Mouse (Mus musculus): ENCODE results near the gene Ctnnbl1. TPM values are rescaled to one million over a fixed set of nuclear protein-coding genes. Genes with fewer than 3 reads are reported as not detected.
A peak's percentile ranks its signal among the peaks of the same experiment; 100 is the strongest.

Ctnnbl1 gene
- 98.3 and 110 TPM in 2 replicates for polyA plus RNA-seq (2014; fragmentation: Nextera tagmentation; extraction: Ambion mirVana)

DNA sequence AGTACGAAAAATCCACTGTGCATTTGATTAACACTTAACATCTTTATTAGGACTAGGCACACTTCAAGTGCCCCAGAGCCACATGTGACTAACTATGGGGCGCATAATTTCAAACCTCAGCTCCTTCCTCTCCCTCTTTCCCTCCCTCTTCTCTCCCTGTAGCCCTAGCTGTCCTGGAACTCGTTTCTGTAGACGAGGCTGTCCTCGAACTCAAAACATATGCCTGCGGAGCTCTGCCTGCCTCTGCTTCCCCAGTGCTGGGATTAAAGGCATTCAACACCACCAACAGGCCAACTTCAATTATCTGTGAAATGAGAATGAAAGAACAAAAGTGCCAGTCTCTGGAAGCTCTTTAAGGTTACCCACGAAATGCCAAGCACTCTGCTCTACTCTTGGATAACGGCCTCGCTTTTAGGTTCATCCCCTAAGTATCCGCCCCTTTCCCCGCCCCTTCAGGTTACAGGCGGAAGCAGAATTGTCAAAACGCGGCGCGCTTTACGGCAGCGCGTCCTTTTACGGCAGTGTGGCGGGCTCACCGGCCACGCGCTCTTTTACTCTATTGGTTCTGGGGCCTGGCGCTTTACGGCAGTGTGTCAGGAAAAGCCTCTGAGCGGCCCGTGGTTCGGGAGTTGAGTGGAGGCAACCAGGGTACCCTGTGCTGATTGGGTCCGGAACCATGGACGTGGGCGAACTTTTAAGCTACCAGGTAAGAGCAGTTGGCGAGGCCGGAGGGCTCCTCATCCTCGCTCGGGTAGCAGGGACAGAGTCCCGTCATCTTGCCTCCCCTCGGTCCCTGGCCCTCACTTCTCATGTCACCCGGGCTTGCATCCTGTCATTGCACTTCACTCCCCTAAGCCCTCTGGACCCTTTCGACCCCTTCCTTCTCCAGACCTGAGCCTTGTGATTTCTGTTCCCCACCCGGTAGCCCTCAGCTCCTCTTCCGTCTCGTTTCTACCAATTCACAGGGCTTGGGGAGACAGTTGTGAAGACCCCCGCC, at the start of gene Ctnnbl1:
Ctnnbl1 (plus strand) TSS at position 548 of the 997 bp plus-strand sequence.
- peak within 1 kb of the TSS; percentile 71 for H3K9ac ChIP-seq (ENCODE audit: low read length)

DNA sequence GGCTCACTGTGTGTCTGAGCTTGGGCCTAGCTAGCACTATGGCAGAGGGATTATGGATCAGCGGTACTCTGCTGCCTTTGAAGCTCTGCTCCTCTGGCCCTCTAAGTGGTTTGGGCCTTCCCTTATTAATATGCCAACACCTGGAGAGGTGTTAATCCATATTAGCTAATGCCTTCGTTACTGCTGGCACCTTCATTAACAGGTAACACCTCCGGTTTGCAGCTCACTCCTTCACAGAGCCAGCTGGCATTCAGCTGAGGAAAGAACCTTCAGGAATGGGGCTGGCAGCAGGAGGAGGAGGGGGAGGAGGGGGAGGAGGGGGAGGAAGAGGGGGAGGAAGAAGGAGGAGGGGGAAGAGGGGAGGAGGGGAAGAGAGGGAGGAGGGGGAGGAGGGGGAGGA, 49.7 kb upstream of the Ctnnbl1 start:
- ATAC-seq (replicated peaks; ENCODE audit: low FRiP score) = no peak
- H3K36me3 ChIP-seq (ENCODE audit: control insufficient read depth, insufficient read depth, low read length) = no peaks in the 10 kb centered on the region
- 50% methylated on average over 3 of the region's 3 CpGs for WGBS
- peaks cover 15% of the 10 kb centered on the region for H3K4me1 ChIP-seq (replicated peaks; ENCODE audit: control insufficient read depth, insufficient read depth, low read length)
- H3K9me3 ChIP-seq (ENCODE audit: control insufficient read depth, low read length) = no peaks in the 10 kb centered on the region
- no peak overlapping the region for H3K4me2 ChIP-seq (ENCODE audit: low read depth, low read length, severe bottlenecking)
- H3K27ac ChIP-seq (ENCODE audit: low read depth, low read length) = no peak overlapping the region
- no peak for DNase-seq (ENCODE audit: low spot score)
- no peak overlapping the region for H3K9ac ChIP-seq (ENCODE audit: low read length)
- H3K27me3 ChIP-seq (ENCODE audit: control insufficient read depth, insufficient read depth, low read length) = peaks cover 8% of the 10 kb centered on the region
- H3K4me3 ChIP-seq (ENCODE audit: low read depth, low read length) = no peak overlapping the region

More for the DNA sequence above, at the start of gene Ctnnbl1:
- H3K4me3 ChIP-seq (ENCODE audit: low read depth, low read length) = peak within 1 kb of the TSS; percentile 88
- H3K27ac ChIP-seq (ENCODE audit: low read depth, low read length) = no peak within 1 kb of the TSS
- ATAC-seq (replicated peaks; ENCODE audit: low FRiP score) = peak; percentile 93
- no peaks in the 10 kb centered on the region for H3K9me3 ChIP-seq (ENCODE audit: control insufficient read depth, low read length)
- H3K4me1 ChIP-seq (replicated peaks; ENCODE audit: control insufficient read depth, insufficient read depth, low read length) = no peaks in the 10 kb centered on the region; the same call in 1 of the 2 replicates
- no peaks in the 10 kb centered on the region for H3K27me3 ChIP-seq (ENCODE audit: control insufficient read depth, insufficient read depth, low read length)
- peak within 1 kb of the TSS; percentile 74 for H3K4me2 ChIP-seq (ENCODE audit: low read depth, low read length, severe bottlenecking)
- H3K36me3 ChIP-seq (ENCODE audit: control insufficient read depth, insufficient read depth, low read length) = no peaks in the 10 kb centered on the region
- peak; percentile 99 for DNase-seq (ENCODE audit: low spot score)
- 12% methylated on average over 44 of the region's 44 CpGs for WGBS

DNA sequence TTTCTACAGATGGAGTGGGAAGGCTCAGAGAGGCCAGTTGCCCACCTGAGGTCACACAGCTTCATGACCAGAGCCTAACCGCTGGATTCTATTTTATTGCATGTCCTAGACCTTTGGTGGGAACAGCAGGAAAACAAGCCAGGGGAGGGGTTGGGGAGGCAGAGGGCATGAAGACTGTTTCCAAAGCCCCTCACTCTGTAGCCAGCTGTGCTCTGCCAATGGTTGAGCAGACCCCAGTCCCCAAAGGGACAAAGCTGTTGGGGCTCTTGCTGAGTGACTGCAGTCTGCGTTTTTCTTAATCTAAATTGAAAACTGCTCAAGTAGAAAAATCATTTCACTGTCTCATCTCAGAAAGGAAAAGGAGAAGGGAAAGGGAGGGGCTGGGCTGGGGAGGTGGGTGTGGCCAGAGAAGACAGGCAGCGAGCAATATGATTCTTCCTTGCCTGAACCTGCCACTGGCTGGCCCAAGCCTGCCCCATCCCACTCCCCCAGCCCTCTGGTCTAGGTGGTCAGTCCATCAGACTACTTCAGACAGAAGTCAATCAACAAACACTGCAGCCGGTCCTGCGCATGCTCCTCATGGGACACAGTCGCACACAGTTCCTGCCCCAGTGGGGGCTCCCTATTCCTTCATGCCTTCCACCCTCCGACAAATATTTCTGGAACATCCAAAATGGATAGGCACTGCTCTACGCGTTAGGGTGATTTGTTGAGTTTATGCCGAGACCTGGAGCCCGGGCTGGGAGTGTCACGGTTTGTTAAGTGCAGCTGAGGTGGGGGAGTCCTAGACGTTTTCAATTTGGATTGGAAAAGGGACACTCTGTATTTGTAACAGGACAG, 45.7 kb upstream of the Ctnnbl1 start:
- Histone ChIP-seq H3K4me3 (ENCODE audit: low read depth, low read length) (no peak overlapping the region), H3K9me3 (ENCODE audit: control insufficient read depth, low read length) (no peaks in the 10 kb centered on the region), H3K27me3 (ENCODE audit: control insufficient read depth, insufficient read depth, low read length) (peaks cover 11% of the 10 kb centered on the region), H3K36me3 (ENCODE audit: control insufficient read depth, insufficient read depth, low read length) (no peaks in the 10 kb centered on the region), H3K4me1 (replicated peaks; ENCODE audit: control insufficient read depth, insufficient read depth, low read length) (peaks cover 20% of the 10 kb centered on the region), H3K4me2 (ENCODE audit: low read depth, low read length, severe bottlenecking) (no peak overlapping the region), H3K9ac (ENCODE audit: low read length) (no peak overlapping the region), H3K27ac (ENCODE audit: low read depth, low read length) (0 out of 2 replicates have a peak overlapping the region, but pooled peaks have one; percentile 18)
- DNase-seq (ENCODE audit: low spot score) (peak; percentile 65), ATAC-seq (replicated peaks; ENCODE audit: low FRiP score) (peak; percentile 55)
- WGBS = 55% methylated on average over 13 of the region's 13 CpGs

DNA sequence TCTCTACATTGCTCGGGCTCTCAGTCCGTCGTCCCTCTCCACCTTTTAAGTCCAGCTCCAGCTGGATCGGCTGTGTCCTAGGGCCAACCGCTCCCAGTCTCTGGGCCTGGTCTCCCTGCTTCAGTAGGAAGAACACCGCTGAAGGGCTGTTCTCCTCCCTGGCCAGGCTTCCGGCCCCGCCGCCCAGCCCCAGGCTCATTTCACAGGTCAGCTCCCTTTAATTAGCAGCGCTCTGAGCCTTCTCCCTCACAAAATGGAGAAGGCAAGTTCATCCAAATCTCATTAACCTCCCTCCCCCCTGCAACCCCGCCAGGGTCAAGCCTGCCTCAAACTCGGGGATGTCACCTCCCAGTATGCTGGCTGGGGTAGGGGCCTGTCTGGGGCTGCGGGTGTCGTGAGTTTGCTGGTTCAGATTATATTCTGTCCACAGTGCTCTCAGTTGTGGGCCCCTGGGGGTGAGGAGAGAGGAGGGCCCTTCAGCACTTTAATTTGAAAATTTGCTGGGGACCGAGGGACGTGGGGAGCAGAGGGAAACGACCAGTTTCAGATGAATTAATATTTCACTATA, 44.8 kb upstream of the Ctnnbl1 start:
- peak; percentile 8; the same call in 1 of the 2 replicates for ATAC-seq (replicated peaks; ENCODE audit: low FRiP score)
- peak overlapping the region; percentile 21; the same call in 1 of the 2 replicates for H3K4me2 ChIP-seq (ENCODE audit: low read depth, low read length, severe bottlenecking)
- H3K4me1 ChIP-seq (replicated peaks; ENCODE audit: control insufficient read depth, insufficient read depth, low read length) = peaks cover 24% of the 10 kb centered on the region
- no peak overlapping the region for H3K4me3 ChIP-seq (ENCODE audit: low read depth, low read length)
- no peaks in the 10 kb centered on the region for H3K36me3 ChIP-seq (ENCODE audit: control insufficient read depth, insufficient read depth, low read length)
- H3K27me3 ChIP-seq (ENCODE audit: control insufficient read depth, insufficient read depth, low read length) = peaks cover 11% of the 10 kb centered on the region
- WGBS = 10% methylated on average over 17 of the region's 17 CpGs
- peak; percentile 76 for DNase-seq (ENCODE audit: low spot score)
- H3K9ac ChIP-seq (ENCODE audit: low read length) = peak overlapping the region; percentile 29
- H3K27ac ChIP-seq (ENCODE audit: low read depth, low read length) = no peak overlapping the region
- H3K9me3 ChIP-seq (ENCODE audit: control insufficient read depth, low read length) = no peaks in the 10 kb centered on the region

DNA sequence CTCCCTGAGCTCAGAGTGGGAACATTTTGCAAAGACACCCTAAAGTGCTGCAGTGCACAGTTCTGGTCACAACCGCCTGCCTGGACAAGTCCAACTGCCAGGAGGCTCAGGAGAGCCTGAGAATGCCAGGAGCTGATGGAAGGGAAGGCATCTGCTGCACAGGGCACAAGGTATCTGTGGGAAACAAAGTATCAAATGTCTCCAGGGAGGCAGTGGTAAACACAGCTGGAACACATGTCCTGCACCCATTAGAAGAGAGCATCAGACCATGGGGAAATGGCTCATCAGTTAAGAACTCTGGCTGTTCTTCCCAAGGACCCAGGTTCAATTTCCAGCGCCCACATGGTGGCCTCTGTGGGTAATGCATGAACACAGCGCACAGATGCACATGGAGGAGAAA, 43.6 kb upstream of the Ctnnbl1 start:
- H3K4me2 ChIP-seq (ENCODE audit: low read depth, low read length, severe bottlenecking) = no peak overlapping the region
- H3K9me3 ChIP-seq (ENCODE audit: control insufficient read depth, low read length) = no peaks in the 10 kb centered on the region
- ATAC-seq (replicated peaks; ENCODE audit: low FRiP score) (no peak), DNase-seq (ENCODE audit: low spot score) (no peak)
- 83% methylated on average over 3 of the region's 3 CpGs for WGBS
- no peak overlapping the region for H3K4me3 ChIP-seq (ENCODE audit: low read depth, low read length)
- H3K36me3 ChIP-seq (ENCODE audit: control insufficient read depth, insufficient read depth, low read length) = no peaks in the 10 kb centered on the region
- H3K4me1 ChIP-seq (replicated peaks; ENCODE audit: control insufficient read depth, insufficient read depth, low read length) = peaks cover 25% of the 10 kb centered on the region
- H3K27me3 ChIP-seq (ENCODE audit: control insufficient read depth, insufficient read depth, low read length) = peaks cover 9% of the 10 kb centered on the region
- H3K27ac ChIP-seq (ENCODE audit: low read depth, low read length) = no peak overlapping the region
- no peak overlapping the region for H3K9ac ChIP-seq (ENCODE audit: low read length)

DNA sequence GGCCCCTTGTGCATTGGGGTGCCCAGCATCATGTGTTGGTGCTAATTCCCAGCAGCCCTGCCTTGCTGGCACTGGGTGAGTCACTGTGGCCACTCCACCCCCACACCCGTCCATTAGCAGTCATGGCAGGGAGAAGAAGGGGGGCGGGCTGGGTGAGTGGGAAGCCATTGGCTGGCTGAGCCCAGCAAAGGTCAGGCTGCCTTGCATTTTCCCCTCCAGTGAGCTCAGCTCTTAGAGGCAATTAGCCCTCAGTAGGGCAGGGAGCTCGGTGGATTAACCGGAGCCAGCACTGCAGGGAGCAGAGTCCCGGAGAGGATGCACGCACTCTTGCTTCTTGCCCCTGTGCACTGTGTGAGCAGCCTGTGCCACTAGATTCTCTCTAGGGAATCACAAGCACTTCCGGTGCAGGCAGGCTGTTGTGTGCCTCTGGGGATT, 40.9 kb upstream of the Ctnnbl1 start:
- Histone ChIP-seq H3K4me1 (replicated peaks; ENCODE audit: control insufficient read depth, insufficient read depth, low read length) (peaks cover 25% of the 10 kb centered on the region), H3K9ac (ENCODE audit: low read length) (no peak overlapping the region), H3K4me2 (ENCODE audit: low read depth, low read length, severe bottlenecking) (no peak overlapping the region), H3K9me3 (ENCODE audit: control insufficient read depth, low read length) (no peaks in the 10 kb centered on the region), H3K36me3 (ENCODE audit: control insufficient read depth, insufficient read depth, low read length) (no peaks in the 10 kb centered on the region), H3K27me3 (ENCODE audit: control insufficient read depth, insufficient read depth, low read length) (peaks cover 6% of the 10 kb centered on the region; the same call in 1 of the 2 replicates), H3K27ac (ENCODE audit: low read depth, low read length) (0 out of 2 replicates have a peak overlapping the region, but pooled peaks have one; percentile 34), H3K4me3 (ENCODE audit: low read depth, low read length) (no peak overlapping the region)
- DNase-seq (ENCODE audit: low spot score) = peak; percentile 79
- 3% methylated on average over 7 of the region's 7 CpGs for WGBS
- ATAC-seq (replicated peaks; ENCODE audit: low FRiP score) = peak; percentile 81

DNA sequence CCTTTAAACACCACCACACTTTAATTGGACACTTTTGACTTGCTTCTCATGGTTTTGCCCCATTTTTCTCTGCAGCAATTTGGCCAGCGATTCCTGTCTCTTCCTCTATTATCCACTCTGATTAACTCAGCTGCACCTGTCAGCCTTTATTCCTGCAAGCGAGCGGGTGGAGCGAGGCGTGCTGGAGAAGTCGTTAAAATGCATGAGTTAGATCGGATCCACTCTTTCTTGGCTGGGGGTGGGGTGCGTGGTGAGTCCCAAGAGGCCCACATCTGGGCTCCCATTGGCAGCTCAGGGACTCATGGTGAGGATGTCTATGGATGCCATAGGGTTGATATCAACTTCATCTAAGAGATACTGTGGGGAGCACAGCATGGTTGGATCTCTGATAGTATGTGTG, 34.0 kb upstream of the Ctnnbl1 start:
- peaks cover 15% of the 10 kb centered on the region for H3K4me1 ChIP-seq (replicated peaks; ENCODE audit: control insufficient read depth, insufficient read depth, low read length)
- H3K36me3 ChIP-seq (ENCODE audit: control insufficient read depth, insufficient read depth, low read length) = no peaks in the 10 kb centered on the region
- no peak overlapping the region for H3K4me3 ChIP-seq (ENCODE audit: low read depth, low read length)
- H3K4me2 ChIP-seq (ENCODE audit: low read depth, low read length, severe bottlenecking) = no peak overlapping the region
- WGBS = 22% methylated on average over 8 of the region's 8 CpGs
- H3K9ac ChIP-seq (ENCODE audit: low read length) = no peak overlapping the region
- H3K9me3 ChIP-seq (ENCODE audit: control insufficient read depth, low read length) = no peaks in the 10 kb centered on the region
- H3K27me3 ChIP-seq (ENCODE audit: control insufficient read depth, insufficient read depth, low read length) = peaks cover 2% of the 10 kb centered on the region; the same call in 1 of the 2 replicates
- ATAC-seq (replicated peaks; ENCODE audit: low FRiP score) = no peak
- no peak overlapping the region for H3K27ac ChIP-seq (ENCODE audit: low read depth, low read length)
- DNase-seq (ENCODE audit: low spot score) = no peak

Data from forebrain, embryonic 11.5 days (tissue).